Mouse (Mus musculus) adrenal gland, adult 8-10 months (tissue): ENCODE measurements around the gene Larp6. TPM values are rescaled to one million over a fixed set of nuclear protein-coding genes. Genes with fewer than 3 reads are reported as not detected.

Experiments
- DNase-seq: peaks from one replicate; pipeline ENCODE4 v3.0.0; 2022
- total RNA-seq, 4 experiments: library from RNA; stranded (reverse); gene quantifications; 2 replicates each; pipeline ENCODE4 v1.2.4; 2022

Gene Larp6
- 1 to 10 TPM; 3.1 to 4.7 (median 3.7) TPM for total RNA-seq

DNA sequence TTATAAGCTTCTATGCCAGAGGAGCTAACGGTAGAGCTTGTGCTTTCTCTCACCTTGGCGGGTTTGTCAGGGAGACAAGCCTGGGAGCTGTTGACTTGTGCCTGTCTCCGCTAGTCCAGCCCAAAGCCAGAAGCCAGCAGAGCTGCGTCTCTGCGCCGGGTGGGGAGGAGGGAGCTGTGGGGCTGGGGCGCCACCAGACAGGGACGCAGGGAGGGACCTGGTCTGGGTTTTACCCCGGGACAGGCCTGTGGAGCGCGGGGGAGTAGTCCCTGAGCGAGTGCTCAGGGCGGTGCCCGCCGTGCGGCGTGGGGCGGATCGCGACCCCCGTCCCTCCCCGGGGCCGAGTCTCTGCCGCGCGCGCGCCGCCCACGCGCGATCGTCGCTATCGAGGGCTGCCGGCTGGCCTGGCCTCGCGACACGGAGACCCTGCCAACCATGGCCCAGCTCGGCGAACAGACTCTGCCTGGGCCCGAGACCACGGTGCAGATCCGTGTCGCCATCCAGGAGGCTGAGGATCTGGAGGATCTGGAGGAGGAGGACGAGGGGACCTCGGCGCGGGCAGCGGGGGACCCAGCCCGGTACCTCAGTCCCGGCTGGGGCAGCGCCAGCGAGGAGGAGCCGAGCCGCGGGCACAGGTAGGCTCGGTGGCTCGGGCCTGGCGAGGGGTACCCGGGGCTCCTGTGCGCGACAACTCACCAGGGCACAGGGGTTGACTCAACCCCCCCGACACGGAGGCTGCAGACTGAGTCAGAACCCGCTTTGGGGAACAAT is at the start of gene Larp6:
TSS of gene Larp6 (plus strand) at position 219 of the 771 bp plus-strand sequence.
- no peak for DNase-seq

- no peak for DNase-seq
Observed at GRCm38 (mm10) chr9:60664385-60664784, 48.4 kb upstream of the Larp6 start.

GRCm38 (mm10) chr9:60664866-60665265 is 47.9 kb upstream of the Larp6 start:
- no peak for DNase-seq

- no peak for DNase-seq
Observed at GRCm38 (mm10) chr9:60665535-60665934, 47.3 kb upstream of the Larp6 start.

DNA sequence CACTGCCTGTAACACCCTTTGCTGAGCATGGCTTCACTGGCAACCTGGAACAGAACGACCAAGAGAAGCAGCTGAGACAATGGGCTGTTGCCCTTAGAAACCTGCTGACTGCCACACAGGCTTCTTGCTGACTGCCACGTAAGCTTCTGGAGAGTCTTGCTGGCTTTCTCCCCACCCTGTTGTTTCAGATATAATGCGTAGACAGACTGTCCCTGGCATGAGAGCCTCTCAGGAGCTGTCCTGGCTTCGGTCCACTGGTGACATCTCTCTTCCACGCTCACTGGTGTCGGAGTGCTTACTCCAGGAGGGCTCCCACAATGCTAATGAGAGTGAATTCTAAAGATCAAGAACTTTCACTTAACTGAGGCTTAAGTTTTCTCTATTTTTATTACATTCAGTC is 43.9 kb upstream of the Larp6 start:
- no peak for DNase-seq

DNA sequence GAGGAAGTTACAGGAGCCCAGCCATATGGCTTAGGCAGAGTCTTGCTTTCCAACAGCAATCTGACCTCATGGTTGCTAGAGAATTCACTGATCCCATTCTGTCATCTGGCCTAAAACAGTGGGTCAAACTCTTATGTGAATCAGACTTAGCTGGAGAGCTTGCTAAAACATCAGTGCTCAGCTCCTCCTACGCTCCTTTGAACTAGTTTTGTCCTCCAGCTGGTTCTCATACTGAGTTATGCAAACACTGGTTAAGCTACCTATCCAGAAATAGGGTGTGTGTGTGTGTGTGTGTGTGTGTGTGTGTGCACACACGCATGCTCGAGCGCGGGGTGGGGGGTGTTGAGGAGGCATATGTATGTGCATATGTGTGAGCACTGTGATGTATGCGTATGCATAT is 40.2 kb upstream of the Larp6 start:
- no peak for DNase-seq

GRCm38 (mm10) chr9:60674780-60675179 is 38.0 kb upstream of the Larp6 start:
- no peak for DNase-seq

DNA sequence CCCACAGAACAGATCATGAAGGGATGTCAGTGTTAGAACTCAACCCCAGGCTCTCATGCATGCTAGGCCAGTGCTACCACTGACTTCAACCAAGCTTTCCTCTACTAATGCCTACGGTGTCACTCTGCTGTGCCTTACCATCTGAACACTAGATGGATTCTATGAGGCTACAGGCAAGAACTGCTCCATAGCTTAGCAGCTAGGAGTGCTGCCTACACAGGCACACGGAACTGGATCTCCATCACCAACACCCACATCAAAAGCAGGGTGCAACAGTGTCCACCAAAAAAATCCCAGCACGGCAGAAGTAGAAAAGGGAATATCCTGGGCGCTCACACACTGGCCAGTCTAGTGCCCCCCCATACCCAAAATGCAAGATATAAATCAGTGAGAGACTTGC is 36.4 kb upstream of the Larp6 start:
- DNase-seq, result no peak

DNA sequence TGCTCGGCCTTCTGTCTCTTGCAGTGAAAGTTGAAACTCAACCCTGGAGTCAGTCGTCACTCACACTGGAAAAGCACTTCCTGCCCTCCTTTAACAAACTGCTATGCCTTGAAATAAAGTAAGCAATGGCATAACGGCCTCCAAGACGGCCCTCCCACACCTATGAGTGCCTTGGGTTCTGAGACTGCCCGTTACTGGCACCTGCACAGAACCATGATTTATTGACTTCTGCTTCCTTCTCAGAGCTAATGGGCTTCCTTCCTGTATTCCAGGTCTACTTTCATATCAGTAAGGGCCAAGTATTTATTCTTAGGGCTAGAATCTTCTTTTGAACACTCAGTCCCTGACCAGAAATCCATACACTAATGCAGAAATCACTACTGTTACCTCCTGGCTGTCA is 33.9 kb upstream of the Larp6 start:
- DNase-seq, result no peak

GRCm38 (mm10) chr9:60681005-60681404 is 31.8 kb upstream of the Larp6 start:
- no peak for DNase-seq

GRCm38 (mm10) chr9:60682753-60683152 is 30.0 kb upstream of the Larp6 start:
- no peak for DNase-seq

DNA sequence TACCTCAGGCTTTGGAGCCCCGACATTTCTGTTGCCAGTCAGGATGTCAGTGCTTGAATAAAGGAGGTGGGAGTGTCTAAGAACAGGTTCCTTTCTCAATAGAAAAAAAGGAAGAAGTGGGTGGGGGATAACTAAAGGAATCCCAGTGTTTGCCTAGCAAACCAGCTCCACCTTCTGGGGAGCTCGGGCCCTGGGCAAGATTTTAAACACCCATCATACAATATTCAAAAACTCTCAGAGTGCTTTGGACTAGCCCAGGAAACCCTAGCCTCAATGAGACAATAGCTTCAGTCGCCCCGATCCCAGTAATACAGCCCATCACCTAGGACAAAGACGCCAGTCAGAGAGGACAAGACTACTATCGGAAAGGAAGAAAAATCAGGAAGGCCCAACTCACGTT is 25.4 kb upstream of the Larp6 start:
- no peak for DNase-seq

DNA sequence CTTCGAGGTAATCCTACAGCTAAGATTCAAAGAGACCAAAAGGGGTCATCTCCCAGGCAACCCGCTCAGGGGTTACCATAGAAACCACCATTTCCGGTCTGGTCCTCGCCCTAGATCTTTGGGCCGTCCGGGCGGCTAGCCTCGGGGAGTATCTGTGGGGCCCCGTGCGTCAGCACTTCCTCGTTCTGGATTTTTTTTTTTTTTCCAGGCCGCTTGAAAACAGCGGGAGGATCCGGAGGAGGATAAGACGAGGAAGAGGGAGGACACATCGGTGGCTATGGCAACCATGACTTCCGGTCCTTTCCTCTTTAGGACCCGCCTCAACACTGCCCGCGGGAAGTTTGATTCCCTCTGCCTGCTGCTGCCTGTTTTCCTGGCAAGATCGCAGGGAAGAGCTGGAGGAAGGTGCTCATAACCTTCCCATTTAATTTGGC is 24.9 kb upstream of the Larp6 start, which contains the start of gene Lrrc49:
TSS of gene Lrrc49 (minus strand) at position 268 of the 434 bp plus-strand sequence.
- DNase-seq, result peak; percentile 89

GRCm38 (mm10) chr9:60692624-60693023 is 20.2 kb upstream of the Larp6 start:
- DNase-seq, result peak; percentile 67

DNA sequence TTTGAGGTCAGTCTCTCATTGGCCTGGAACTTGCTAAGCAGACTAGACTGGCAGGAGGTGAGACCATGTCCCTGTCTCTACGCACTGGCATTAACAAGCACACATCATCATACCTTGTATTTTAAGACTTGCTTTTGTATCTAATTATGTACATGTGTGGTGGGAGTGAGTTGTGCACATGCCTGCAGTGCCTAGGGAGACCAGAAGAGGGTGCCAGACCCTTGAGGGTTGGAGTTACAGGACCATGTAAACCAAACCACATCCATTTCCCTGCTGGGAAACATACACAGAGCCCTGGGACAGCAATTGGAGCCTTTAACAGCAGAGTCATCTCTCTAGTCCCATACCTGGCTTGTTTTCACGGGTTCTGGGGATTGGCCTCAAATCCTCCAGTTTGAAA is 18.8 kb upstream of the Larp6 start:
- no peak for DNase-seq

GRCm38 (mm10) chr9:60696271-60696985 is 16.4 kb upstream of the Larp6 start:
- DNase-seq, result no peak

DNA sequence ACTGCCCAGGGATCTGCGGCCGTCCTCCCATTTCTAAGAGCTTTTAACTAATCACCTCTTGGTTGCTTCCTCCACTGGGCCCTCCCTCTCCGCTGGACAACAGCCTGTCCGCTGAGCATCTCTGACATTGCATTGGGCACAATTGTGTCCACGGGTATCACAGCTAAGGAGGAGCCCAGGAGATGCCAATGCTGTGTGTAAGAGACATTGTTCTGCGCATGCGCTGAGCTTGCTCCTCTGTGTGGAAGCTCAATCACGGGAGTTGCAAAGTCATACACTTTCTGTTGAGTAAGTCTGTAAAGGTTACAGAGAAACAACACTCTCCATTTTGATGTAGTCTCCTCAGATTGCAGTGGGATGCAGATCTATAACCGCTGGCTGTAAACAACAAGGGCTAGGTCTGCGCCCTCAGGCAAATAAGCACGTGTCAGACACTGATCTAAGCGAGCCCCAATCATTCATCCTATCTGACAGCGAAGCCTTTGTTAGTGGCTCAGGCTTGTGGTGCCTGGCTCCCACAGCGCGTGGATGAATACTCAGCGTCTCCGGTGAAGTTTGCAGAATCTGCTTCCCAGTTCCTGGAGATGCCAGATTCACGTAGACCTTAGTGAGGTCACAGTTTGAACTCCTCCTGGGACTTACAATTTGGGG is 13.1 kb upstream of the Larp6 start:
- no peak for DNase-seq

GRCm38 (mm10) chr9:60707594-60707993 is 5.2 kb upstream of the Larp6 start:
- no peak for DNase-seq

GRCm38 (mm10) chr9:60708606-60709005 is 4.2 kb upstream of the Larp6 start:
- no peak for DNase-seq

- no peak for DNase-seq
Observed at GRCm38 (mm10) chr9:60709721-60710120, 3.1 kb upstream of the Larp6 start.

GRCm38 (mm10) chr9:60712011-60712410 is 778 bp upstream of the Larp6 start:
- DNase-seq, result no peak

DNA sequence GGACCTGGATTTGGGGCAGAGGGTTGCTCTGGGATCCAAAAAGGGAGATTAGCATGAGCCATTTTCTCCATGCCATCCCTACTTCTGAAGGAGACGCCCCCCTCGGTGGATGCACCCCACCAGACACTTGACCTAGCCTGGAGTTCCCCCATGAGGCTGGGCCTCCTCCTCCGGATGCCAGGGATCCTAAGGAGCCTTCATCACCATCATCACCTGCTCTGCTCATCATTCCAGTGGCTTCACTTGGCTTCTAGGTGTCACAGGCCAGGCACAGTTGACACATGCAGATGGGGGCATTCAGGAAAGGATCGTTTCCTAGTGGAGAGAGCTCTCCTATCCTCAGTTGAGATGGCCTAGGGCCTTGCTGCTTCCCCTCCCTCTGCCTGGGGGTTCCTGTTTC is 827 bp downstream of the Larp6 start:
- DNase-seq, result no peak

DNA sequence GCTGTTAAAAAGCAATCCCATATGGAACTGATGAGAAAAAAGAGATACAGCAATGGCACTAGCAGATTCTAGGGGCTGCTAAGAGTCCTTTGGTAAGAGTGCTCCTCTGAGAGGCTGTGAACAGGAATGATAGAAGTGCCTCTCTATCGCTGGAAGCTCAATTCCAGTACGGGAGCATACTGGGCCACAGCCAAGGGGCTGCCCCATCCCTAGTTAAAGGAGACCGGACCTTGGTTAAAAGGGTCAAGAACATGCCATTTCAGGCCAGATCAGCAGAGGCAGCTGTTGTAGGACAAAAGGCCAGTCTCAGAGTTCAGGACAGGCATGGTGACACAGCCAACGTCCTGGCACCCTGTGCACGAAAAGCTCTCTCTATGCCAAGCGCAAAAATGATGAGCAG is 1.4 kb downstream of the Larp6 start:
- no peak for DNase-seq
